In genomic region chr1:86471504-86471961, GRCm38 (mm10) we compare ENCODE assay signal across 10 mouse cellular contexts. TPM values are rescaled to one million over a fixed set of nuclear protein-coding genes. Genes with fewer than 3 reads are reported as not detected.
DNase-seq lines count a peak whose midpoint lies in the region; ATAC-seq and TF ChIP-seq lines count a peak whose summit lies in the region.
"Not testable (repeated sequence)": the region's sequence is repeated elsewhere in the genome, so short reads cannot be mapped to it uniquely, and the experiment has no call there.
"Had no signal": no experiment of that assay in that cellular context is flagged by ENCODE, and none has a peak within 500 bp of the region (broad histone marks: within the 10 kb centered on the region; RNA-seq: fewer than 3 reads in every experiment).

No protein-coding gene starts in this region.

- not testable (repeated sequence) for H3K4me1 ChIP-seq in ES-Bruce4 (ENCODE audit: control insufficient read depth, insufficient read depth, low read length); neural tube, embryonic 11.5 days (ENCODE audit: control insufficient read depth, insufficient read depth, low read length)
- H3K4me1 ChIP-seq in heart, embryonic 16.5 days (ENCODE audit: control insufficient read depth, insufficient read depth, low read length), result peaks cover 26% of the 10 kb centered on the region
- peaks cover 26% of the 10 kb centered on the region for H3K4me1 ChIP-seq in kidney, embryonic 16.5 days (ENCODE audit: insufficient read depth, low read length)
- H3K4me1 ChIP-seq in liver, embryonic 15.5 days (replicated peaks), result peaks cover 41% of the 10 kb centered on the region

- not testable (repeated sequence) for H3K36me3 ChIP-seq in ES-Bruce4 (ENCODE audit: control insufficient read depth, insufficient read depth, low read length, poor library complexity, severe bottlenecking); heart, embryonic 16.5 days (ENCODE audit: control insufficient read depth, insufficient read depth); kidney, embryonic 16.5 days (ENCODE audit: insufficient read depth, low read length); liver, embryonic 15.5 days (replicated peaks); neural tube, embryonic 11.5 days (ENCODE audit: control insufficient read depth, insufficient read depth, low read length)

- peak overlapping the region; percentile 24; the same call in 1 of the 2 replicates for H3K4me3 ChIP-seq in ES-Bruce4 (ENCODE audit: low read depth, low read length)
- H3K4me3 ChIP-seq in heart, embryonic 16.5 days (ENCODE audit: low read length); kidney, embryonic 16.5 days (ENCODE audit: low read length); neural tube, embryonic 11.5 days (ENCODE audit: low read depth, low read length): not testable (repeated sequence)
- peak overlapping the region; percentile 48 for H3K4me3 ChIP-seq in liver, embryonic 15.5 days (replicated peaks)

- not testable (repeated sequence) for H3K27me3 ChIP-seq in ES-Bruce4 (ENCODE audit: control insufficient read depth, insufficient read depth, low read length, poor library complexity, severe bottlenecking); heart, embryonic 16.5 days (ENCODE audit: control insufficient read depth, insufficient read depth, low read length); kidney, embryonic 16.5 days (ENCODE audit: insufficient read depth, low read length); liver, embryonic 15.5 days; neural tube, embryonic 11.5 days (ENCODE audit: control insufficient read depth, insufficient read depth, low read length)

- 0 out of 2 replicates have a peak, but pooled peaks have one; percentile 45 for ATAC-seq in erythroblast, adult 5-6 weeks (replicated peaks; ENCODE audit: low FRiP score, poor library complexity, severe bottlenecking)
- not testable (repeated sequence) for ATAC-seq in heart, embryonic 16.5 days (replicated peaks; ENCODE audit: extremely low read depth, insufficient read depth, low FRiP score); kidney, embryonic 16.5 days (ENCODE audit: low FRiP score, low TSS enrichment); liver, embryonic 15.5 days (ENCODE audit: insufficient read depth); neural tube, embryonic 11.5 days (ENCODE audit: insufficient read depth, low FRiP score, low TSS enrichment)

- not testable (repeated sequence) for TF ChIP-seq EP300 in ES-Bruce4 (IDR thresholded peaks at IDR 0.05; ENCODE audit: insufficient read depth, low read depth, low read length)

- H3K9ac ChIP-seq in ES-Bruce4 (ENCODE audit: low read depth, poor library complexity, severe bottlenecking), result peak overlapping the region; percentile 83
- not testable (repeated sequence) for H3K9ac ChIP-seq in heart, embryonic 16.5 days (ENCODE audit: low read length)
- H3K9ac ChIP-seq in kidney, embryonic 16.5 days (replicated peaks; ENCODE audit: low read length), result peak overlapping the region; percentile 61
- peak overlapping the region; percentile 54 for H3K9ac ChIP-seq in liver, embryonic 15.5 days
- H3K9ac ChIP-seq in neural tube, embryonic 11.5 days (ENCODE audit: low read length), result peak overlapping the region; percentile 63; the same call in 1 of the 2 replicates

- H3K27ac ChIP-seq in ES-Bruce4 (ENCODE audit: insufficient read depth, low read length), result peak overlapping the region; percentile 96
- H3K27ac ChIP-seq in heart, embryonic 16.5 days (ENCODE audit: low read length), result peak overlapping the region; percentile 99
- peak overlapping the region; percentile 94 for H3K27ac ChIP-seq in kidney, embryonic 16.5 days (ENCODE audit: low read length)
- peak overlapping the region; percentile 86 for H3K27ac ChIP-seq in liver, embryonic 15.5 days (replicated peaks)
- not testable (repeated sequence) for H3K27ac ChIP-seq in neural tube, embryonic 11.5 days (ENCODE audit: low read depth, low read length)

- DNase-seq in brain, embryonic 14.5 days (ENCODE audit: low read depth), result not testable (repeated sequence)
- peak; percentile 12 for DNase-seq in neural tube, embryonic 11.5 days (ENCODE audit: low spot score)
- DNase-seq in thymus, postnatal 14 days, result peak; percentile 52

- not testable (repeated sequence) for H3K4me2 ChIP-seq in heart, embryonic 16.5 days (ENCODE audit: low read depth, low read length); neural tube, embryonic 11.5 days (ENCODE audit: low read depth)
- H3K4me2 ChIP-seq in kidney, embryonic 16.5 days (replicated peaks; ENCODE audit: low read depth, low read length), result peak overlapping the region; percentile 48; the same call in 1 of the 2 replicates
- peak overlapping the region; percentile 76 for H3K4me2 ChIP-seq in liver, embryonic 15.5 days

- peak; percentile 50 for TF ChIP-seq CTCF in ES-Bruce4 (IDR thresholded peaks at IDR 0.05; ENCODE audit: low read depth, low read length)
- peak; percentile 42; the same call in 1 of the 2 replicates for TF ChIP-seq CTCF in brain, embryonic 14.5 days (IDR thresholded peaks at IDR 0.05; ENCODE audit: borderline replicate concordance, extremely low read depth, insufficient read depth, insufficient read length)

- not testable (repeated sequence) for TF ChIP-seq POLR2A in ES-Bruce4 (IDR thresholded peaks at IDR 0.05; ENCODE audit: insufficient read depth, low read length); brain, embryonic 14.5 days (IDR thresholded peaks at IDR 0.05; ENCODE audit: borderline replicate concordance, extremely low read depth, insufficient read depth, insufficient read length, poor library complexity, severe bottlenecking)

- WGBS in heart, embryonic 16.5 days, result 67% methylated on average over 11 of the region's 11 CpGs
- 68% methylated on average over 11 of the region's 11 CpGs for WGBS in kidney, embryonic 16.5 days
- 50% methylated on average over 11 of the region's 11 CpGs for WGBS in liver, embryonic 15.5 days (ENCODE audit: insufficient replicate concordance)
- WGBS in neural tube, embryonic 11.5 days, result 73% methylated on average over 11 of the region's 11 CpGs

- not testable (repeated sequence) for H3K9me3 ChIP-seq in ES-Bruce4 (replicated peaks; ENCODE audit: control insufficient read depth, insufficient read depth, low read length, poor library complexity, severe bottlenecking); heart, embryonic 16.5 days (replicated peaks; ENCODE audit: control insufficient read depth, low read length); kidney, embryonic 16.5 days (ENCODE audit: low read length); liver, embryonic 15.5 days (replicated peaks); neural tube, embryonic 11.5 days (ENCODE audit: control insufficient read depth, low read length)

RNA-seq across cellular contexts. Expression of gene Tex44, which starts 45.4 kb away (rescaled TPM):
- not detected in 2 replicates for polyA plus RNA-seq in ES-Bruce4 (2011; ENCODE audit: insufficient read depth, insufficient read length, low read depth, missing spikeins)
- not detected in 2 replicates for polyA plus RNA-seq in brain, embryonic 14.5 days (2012; rRNA removed)
- not detected in 2 replicates for total RNA-seq in erythroblast, adult 5-6 weeks (2015; ENCODE audit: low replicate concordance)
- total RNA-seq in erythroblast, adult 5-6 weeks (2017; ENCODE audit: low replicate concordance), result not detected in 2 replicates
- polyA plus RNA-seq in heart, embryonic 16.5 days (2015; fragmentation: Nextera tagmentation; extraction: Ambion mirVana), result not detected in 2 replicates
- polyA plus RNA-seq in kidney, embryonic 16.5 days (2015; fragmentation: Nextera tagmentation; extraction: Ambion mirVana), result not detected in 2 replicates
- not detected in 2 replicates for polyA plus RNA-seq in liver, embryonic 15.5 days (2015; fragmentation: Nextera tagmentation; extraction: Ambion mirVana)
- polyA plus RNA-seq in neural tube, embryonic 11.5 days (2014; fragmentation: Nextera tagmentation; extraction: Ambion mirVana), result not detected in 2 replicates
- polyA plus RNA-seq: activated CD4-positive, CD25-positive, alpha-beta regulatory T cell, adult 4 months; forebrain, embryonic 14.5 days had no signal

RNA-seq across cellular contexts. Expression of gene Nmur1, which starts 45.5 kb away (rescaled TPM):
- not detected in 2 replicates for polyA plus RNA-seq in ES-Bruce4 (2011; ENCODE audit: insufficient read depth, insufficient read length, low read depth, missing spikeins)
- 0.09 and 0.11 TPM in 2 replicates for polyA plus RNA-seq in brain, embryonic 14.5 days (2012; rRNA removed)
- total RNA-seq in erythroblast, adult 5-6 weeks (2015; ENCODE audit: low replicate concordance), result not detected in 2 replicates
- not detected in 2 replicates for total RNA-seq in erythroblast, adult 5-6 weeks (2017; ENCODE audit: low replicate concordance)
- polyA plus RNA-seq in heart, embryonic 16.5 days (2015; fragmentation: Nextera tagmentation; extraction: Ambion mirVana), result not detected in 2 replicates
- polyA plus RNA-seq in kidney, embryonic 16.5 days (2015; fragmentation: Nextera tagmentation; extraction: Ambion mirVana), result 0.12 TPM in 1 of 2 replicates, not detected in the other
- polyA plus RNA-seq in liver, embryonic 15.5 days (2015; fragmentation: Nextera tagmentation; extraction: Ambion mirVana), result not detected in 2 replicates
- polyA plus RNA-seq in neural tube, embryonic 11.5 days (2014; fragmentation: Nextera tagmentation; extraction: Ambion mirVana), result 0.35 TPM in 1 of 2 replicates, not detected in the other
- polyA plus RNA-seq: forebrain, embryonic 14.5 days had no signal

RNA-seq across cellular contexts. Expression of gene Ptma, which starts 55.0 kb away (rescaled TPM):
- 3,893 and 3,930 TPM in 2 replicates for polyA plus RNA-seq in ES-Bruce4 (2011; ENCODE audit: insufficient read depth, insufficient read length, low read depth, missing spikeins)
- polyA plus RNA-seq in brain, embryonic 14.5 days (2012; rRNA removed), result 1,831 and 2,420 TPM in 2 replicates
- total RNA-seq in erythroblast, adult 5-6 weeks (2015; ENCODE audit: low replicate concordance), result 1,027 and 1,158 TPM in 2 replicates
- 910 and 1,101 TPM in 2 replicates for total RNA-seq in erythroblast, adult 5-6 weeks (2017; ENCODE audit: low replicate concordance)
- polyA plus RNA-seq in heart, embryonic 16.5 days (2015; fragmentation: Nextera tagmentation; extraction: Ambion mirVana), result 702 and 1,064 TPM in 2 replicates
- polyA plus RNA-seq in kidney, embryonic 16.5 days (2015; fragmentation: Nextera tagmentation; extraction: Ambion mirVana), result 2,279 and 2,662 TPM in 2 replicates
- polyA plus RNA-seq in liver, embryonic 15.5 days (2015; fragmentation: Nextera tagmentation; extraction: Ambion mirVana), result 634 and 778 TPM in 2 replicates
- polyA plus RNA-seq in neural tube, embryonic 11.5 days (2014; fragmentation: Nextera tagmentation; extraction: Ambion mirVana), result 2,926 and 3,268 TPM in 2 replicates
